Mouse (Mus musculus): ENCODE measurements around the gene Cerk.

GRCm38 (mm10) chr15:86097871-86098270 is 88.1 kb downstream of the Cerk start:
- TF ChIP-seq TAL1 (IDR thresholded peaks at IDR 0.05; ENCODE audit: low read length) (no peak), GATA1 (IDR thresholded peaks at IDR 0.05; ENCODE audit: low read length) (no peak)

Data from erythroblast, embryonic 14.5 days (primary cell).